Mouse (Mus musculus): Measurements from ENCODE around the gene Clec2g. TPM values are rescaled to one million over a fixed set of nuclear protein-coding genes. Genes with fewer than 3 reads are reported as not detected.
"Not testable (repeated sequence)": the region's sequence is repeated elsewhere in the genome, so short reads cannot be mapped to it uniquely, and the experiment has no call there.

The Clec2g gene
- polyA plus RNA-seq, 1 experiment from 2014 or later = not detected

DNA sequence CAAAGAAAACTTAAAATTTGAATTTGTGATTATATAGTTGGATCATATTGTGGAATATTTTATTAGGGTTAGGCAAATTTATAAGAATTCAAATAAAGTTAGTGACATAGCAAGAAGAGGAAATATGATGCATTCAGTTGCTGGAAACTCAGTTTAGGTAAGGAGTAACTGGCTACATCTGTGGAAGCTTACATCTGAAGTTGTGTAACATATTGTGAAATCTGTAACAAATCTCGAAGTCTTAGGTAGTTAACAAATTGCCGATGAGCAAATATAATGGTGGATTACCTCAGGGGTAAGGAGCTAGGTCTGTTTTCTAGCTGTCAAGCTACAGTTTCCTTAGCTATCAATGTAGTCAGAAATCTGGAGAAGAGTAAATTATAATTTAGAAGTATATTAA, 16.9 kb upstream of the Clec2g start:
- ATAC-seq (ENCODE audit: low FRiP score, low TSS enrichment) (no peak), DNase-seq (no peak)
- no peak overlapping the region for H3K4me3 ChIP-seq (replicated peaks; ENCODE audit: low read depth, low read length)
- no peak overlapping the region for H3K9ac ChIP-seq (replicated peaks; ENCODE audit: low read length)
- no peaks in the 10 kb centered on the region for H3K36me3 ChIP-seq (ENCODE audit: control insufficient read depth, insufficient read depth, low read length)
- no peak overlapping the region for H3K4me2 ChIP-seq (ENCODE audit: low read length)
- no peaks in the 10 kb centered on the region for H3K27me3 ChIP-seq (ENCODE audit: control insufficient read depth, insufficient read depth, low read length)
- no peak overlapping the region for H3K27ac ChIP-seq (replicated peaks; ENCODE audit: low read depth, low read length)
- WGBS = 92% methylated on average over 2 of the region's 2 CpGs
- H3K9me3 ChIP-seq (ENCODE audit: control insufficient read depth, low read length) = no peaks in the 10 kb centered on the region
- H3K4me1 ChIP-seq (ENCODE audit: control insufficient read depth, insufficient read depth, low read length) = no peaks in the 10 kb centered on the region

DNA sequence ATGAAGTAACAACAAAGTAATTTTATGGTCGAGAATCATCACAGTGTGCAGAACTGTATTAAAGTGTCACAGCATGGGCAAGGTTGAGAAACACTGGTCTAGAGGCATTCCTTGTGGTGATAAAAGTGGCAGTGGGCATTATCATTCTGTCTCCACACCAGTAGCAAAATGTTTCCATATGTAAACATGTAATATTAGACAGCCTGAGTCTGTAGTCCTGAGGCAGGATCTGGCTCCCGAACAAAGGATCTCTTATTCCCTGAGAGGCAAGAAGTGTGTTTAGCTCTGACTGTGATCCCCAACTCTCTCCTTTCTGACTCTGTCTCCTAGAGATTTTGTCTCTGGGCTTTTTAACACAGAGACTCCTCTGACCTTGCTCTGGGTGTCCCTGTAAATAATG, 1.1 kb upstream of the Clec2g start:
- Histone ChIP-seq H3K9me3 (ENCODE audit: control insufficient read depth, low read length) (no peaks in the 10 kb centered on the region), H3K4me2 (ENCODE audit: low read length) (no peak overlapping the region), H3K9ac (replicated peaks; ENCODE audit: low read length) (no peak overlapping the region), H3K36me3 (ENCODE audit: control insufficient read depth, insufficient read depth, low read length) (no peaks in the 10 kb centered on the region), H3K27me3 (ENCODE audit: control insufficient read depth, insufficient read depth, low read length) (no peaks in the 10 kb centered on the region), H3K4me3 (replicated peaks; ENCODE audit: low read depth, low read length) (no peak overlapping the region), H3K27ac (replicated peaks; ENCODE audit: low read depth, low read length) (no peak overlapping the region), H3K4me1 (ENCODE audit: control insufficient read depth, insufficient read depth, low read length) (no peaks in the 10 kb centered on the region)
- DNase-seq (peak; percentile 1), ATAC-seq (ENCODE audit: low FRiP score, low TSS enrichment) (no peak)
- 83% methylated on average over 2 of the region's 2 CpGs for WGBS

DNA sequence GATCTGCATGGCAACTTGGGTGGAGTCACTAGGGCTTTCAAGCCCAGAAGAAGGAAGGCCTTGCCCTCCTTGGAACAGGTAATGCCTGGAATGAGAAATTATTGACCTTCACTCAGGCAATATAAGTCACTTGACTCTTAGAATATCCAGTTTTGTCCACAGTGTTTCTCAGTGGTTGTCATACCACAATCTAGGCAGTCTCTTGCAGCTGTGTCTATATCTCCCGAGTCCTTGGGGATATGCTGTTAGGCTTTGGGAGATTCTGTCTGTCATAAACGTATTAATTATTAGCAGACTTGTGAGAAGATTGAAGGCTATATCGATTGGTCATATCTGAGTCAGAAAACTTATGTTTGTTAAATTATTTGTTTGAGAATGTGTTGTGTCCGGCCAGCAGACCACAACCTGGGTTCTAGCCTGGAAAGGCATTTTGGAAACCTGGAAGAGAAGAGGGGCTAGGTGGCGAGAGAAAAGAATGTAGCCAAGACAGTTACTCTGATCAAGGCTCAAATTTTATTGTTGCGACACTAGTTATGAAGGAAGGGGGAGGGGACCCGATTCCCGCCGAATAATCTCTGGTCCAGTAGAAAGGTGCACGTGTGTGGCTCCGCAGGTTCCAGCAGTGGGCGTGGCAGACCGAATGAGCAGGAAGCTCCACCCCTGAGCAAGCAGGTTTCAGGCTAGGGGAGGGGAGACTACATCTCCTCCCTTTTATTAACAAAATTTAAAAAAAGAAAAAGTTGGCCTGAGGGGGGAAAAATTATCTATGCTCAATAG, 1.9 kb downstream of the Clec2g start:
- not testable (repeated sequence) for H3K9ac ChIP-seq (replicated peaks; ENCODE audit: low read length); DNase-seq; H3K27me3 ChIP-seq (ENCODE audit: control insufficient read depth, insufficient read depth, low read length); H3K4me2 ChIP-seq (ENCODE audit: low read length); H3K4me1 ChIP-seq (ENCODE audit: control insufficient read depth, insufficient read depth, low read length); H3K9me3 ChIP-seq (ENCODE audit: control insufficient read depth, low read length); ATAC-seq (ENCODE audit: low FRiP score, low TSS enrichment); H3K36me3 ChIP-seq (ENCODE audit: control insufficient read depth, insufficient read depth, low read length); H3K4me3 ChIP-seq (replicated peaks; ENCODE audit: low read depth, low read length); H3K27ac ChIP-seq (replicated peaks; ENCODE audit: low read depth, low read length)
- 94% methylated on average over 4 of the region's 13 CpGs for WGBS

DNA sequence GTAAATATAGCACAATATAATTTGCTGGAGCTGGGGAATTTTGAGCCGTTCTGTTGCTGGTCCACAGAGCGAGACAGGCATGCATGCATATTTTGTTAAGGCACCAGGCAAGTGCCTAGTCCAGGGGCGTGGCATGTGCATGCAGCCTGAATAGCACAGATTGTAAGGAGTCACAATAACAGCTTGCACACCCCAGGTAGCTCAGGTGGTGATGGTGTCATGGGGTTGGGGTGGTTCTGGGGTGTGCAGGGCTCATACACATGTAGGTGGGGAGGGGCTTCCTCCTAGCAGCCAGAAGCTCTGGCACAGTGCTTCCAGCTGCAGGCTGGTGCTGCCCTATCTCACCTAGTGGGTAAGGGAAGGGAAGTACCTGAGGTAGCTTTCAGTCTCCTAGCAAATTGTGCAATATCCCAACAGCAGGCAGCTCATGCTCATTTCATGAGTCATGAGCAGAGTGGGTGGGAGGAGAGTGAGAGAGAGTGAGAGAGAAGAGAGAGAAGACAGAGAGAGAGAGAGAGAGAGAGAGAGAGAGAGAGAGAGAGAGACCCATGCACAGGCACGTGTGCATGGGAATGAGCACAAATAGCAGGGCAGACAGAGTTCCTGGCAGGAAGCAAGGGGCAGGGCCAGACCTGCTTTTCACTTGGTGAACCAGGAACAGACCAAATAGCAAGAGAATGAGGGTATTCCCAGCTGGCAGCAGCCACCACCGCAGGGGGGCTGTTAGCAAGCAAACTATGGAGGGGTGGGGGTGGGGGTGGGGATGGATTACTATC, 7.7 kb downstream of the Clec2g start:
- no peaks in the 10 kb centered on the region for H3K4me1 ChIP-seq (ENCODE audit: control insufficient read depth, insufficient read depth, low read length)
- no peak for DNase-seq
- no peaks in the 10 kb centered on the region for H3K27me3 ChIP-seq (ENCODE audit: control insufficient read depth, insufficient read depth, low read length)
- H3K9me3 ChIP-seq (ENCODE audit: control insufficient read depth, low read length) = no peaks in the 10 kb centered on the region
- H3K9ac ChIP-seq (replicated peaks; ENCODE audit: low read length) = no peak overlapping the region
- H3K36me3 ChIP-seq (ENCODE audit: control insufficient read depth, insufficient read depth, low read length) = no peaks in the 10 kb centered on the region
- no peak overlapping the region for H3K4me2 ChIP-seq (ENCODE audit: low read length)
- no peak for ATAC-seq (ENCODE audit: low FRiP score, low TSS enrichment)
- H3K27ac ChIP-seq (replicated peaks; ENCODE audit: low read depth, low read length) = no peak overlapping the region
- H3K4me3 ChIP-seq (replicated peaks; ENCODE audit: low read depth, low read length) = no peak overlapping the region
- 86% methylated on average over 5 of the region's 5 CpGs for WGBS

- no peak overlapping the region for H3K9ac ChIP-seq (replicated peaks; ENCODE audit: low read length)
These were observed 11.4 kb downstream of the Clec2g start for GRCm38 (mm10) chr6:128945564-128945963.

DNA sequence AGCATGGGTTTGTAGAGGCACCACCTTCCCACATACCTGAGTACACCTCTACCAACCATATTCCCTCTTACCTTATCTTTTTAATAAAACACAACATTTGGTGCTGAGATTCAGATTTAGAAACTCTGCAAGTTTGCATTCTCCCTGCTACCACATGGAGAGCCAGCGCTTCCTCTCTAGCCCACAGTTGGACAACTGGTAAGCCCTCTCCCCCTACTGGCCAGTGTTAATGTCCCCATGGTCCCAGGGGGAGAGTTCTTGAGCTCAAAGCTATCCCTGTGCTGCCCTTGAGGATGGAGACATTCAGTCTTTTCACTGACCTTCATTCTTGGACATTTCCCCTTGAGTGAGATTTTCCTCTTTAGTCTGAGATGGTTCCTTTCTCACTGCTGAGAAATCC, 26.9 kb downstream of the Clec2g start:
- 93% methylated on average over 1 of the region's 1 CpGs for WGBS
- Histone ChIP-seq H3K4me1 (ENCODE audit: control insufficient read depth, insufficient read depth, low read length) (no peaks in the 10 kb centered on the region), H3K4me3 (replicated peaks; ENCODE audit: low read depth, low read length) (no peak overlapping the region), H3K27me3 (ENCODE audit: control insufficient read depth, insufficient read depth, low read length) (no peaks in the 10 kb centered on the region), H3K9ac (replicated peaks; ENCODE audit: low read length) (no peak overlapping the region), H3K9me3 (ENCODE audit: control insufficient read depth, low read length) (no peaks in the 10 kb centered on the region), H3K4me2 (ENCODE audit: low read length) (no peak overlapping the region), H3K36me3 (ENCODE audit: control insufficient read depth, insufficient read depth, low read length) (no peaks in the 10 kb centered on the region), H3K27ac (replicated peaks; ENCODE audit: low read depth, low read length) (no peak overlapping the region)
- no peak for DNase-seq
- no peak for ATAC-seq (ENCODE audit: low FRiP score, low TSS enrichment)

More at GRCm38 (mm10) chr6:128945564-128945963, 11.4 kb downstream of the Clec2g start:
- Histone ChIP-seq H3K9me3 (ENCODE audit: control insufficient read depth, low read length) (no peaks in the 10 kb centered on the region), H3K27me3 (ENCODE audit: control insufficient read depth, insufficient read depth, low read length) (no peaks in the 10 kb centered on the region), H3K4me1 (ENCODE audit: control insufficient read depth, insufficient read depth, low read length) (no peaks in the 10 kb centered on the region), H3K4me2 (ENCODE audit: low read length) (no peak overlapping the region), H3K36me3 (ENCODE audit: control insufficient read depth, insufficient read depth, low read length) (no peaks in the 10 kb centered on the region), H3K4me3 (replicated peaks; ENCODE audit: low read depth, low read length) (no peak overlapping the region), H3K27ac (replicated peaks; ENCODE audit: low read depth, low read length) (no peak overlapping the region)
- 88% methylated on average over 3 of the region's 3 CpGs for WGBS
- ATAC-seq (ENCODE audit: low FRiP score, low TSS enrichment) = no peak
- DNase-seq = no peak

DNA sequence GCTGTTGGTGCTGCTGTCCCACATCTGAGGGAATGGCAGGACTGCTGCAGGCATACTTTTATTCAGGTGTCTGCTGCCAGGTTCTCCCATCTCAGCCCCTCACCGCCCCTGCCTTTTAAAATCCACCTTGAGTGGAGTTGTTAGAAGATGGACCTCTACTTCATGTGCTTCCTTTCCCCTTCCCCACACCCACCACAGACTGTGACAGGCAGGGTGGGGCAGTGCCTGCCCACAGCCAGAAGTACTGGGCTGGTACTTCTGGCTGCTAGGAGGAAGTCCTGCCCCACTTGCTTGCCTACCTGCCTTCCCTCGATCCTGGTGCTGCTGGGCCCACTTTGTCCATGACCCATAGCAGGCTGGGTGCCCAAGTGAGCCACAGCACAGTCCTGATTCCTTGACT, 27.9 kb downstream of the Clec2g start:
- 95% methylated on average over 2 of the region's 2 CpGs for WGBS
- not testable (repeated sequence) for H3K4me1 ChIP-seq (ENCODE audit: control insufficient read depth, insufficient read depth, low read length); DNase-seq; H3K9me3 ChIP-seq (ENCODE audit: control insufficient read depth, low read length); H3K4me3 ChIP-seq (replicated peaks; ENCODE audit: low read depth, low read length); H3K4me2 ChIP-seq (ENCODE audit: low read length); H3K36me3 ChIP-seq (ENCODE audit: control insufficient read depth, insufficient read depth, low read length); ATAC-seq (ENCODE audit: low FRiP score, low TSS enrichment); H3K27me3 ChIP-seq (ENCODE audit: control insufficient read depth, insufficient read depth, low read length); H3K27ac ChIP-seq (replicated peaks; ENCODE audit: low read depth, low read length); H3K9ac ChIP-seq (replicated peaks; ENCODE audit: low read length)

- Histone ChIP-seq H3K27ac (replicated peaks; ENCODE audit: low read depth, low read length) (no peak overlapping the region), H3K27me3 (ENCODE audit: control insufficient read depth, insufficient read depth, low read length) (no peaks in the 10 kb centered on the region), H3K4me3 (replicated peaks; ENCODE audit: low read depth, low read length) (no peak overlapping the region), H3K4me1 (ENCODE audit: control insufficient read depth, insufficient read depth, low read length) (no peaks in the 10 kb centered on the region), H3K9me3 (ENCODE audit: control insufficient read depth, low read length) (no peaks in the 10 kb centered on the region), H3K4me2 (ENCODE audit: low read length) (no peak overlapping the region), H3K9ac (replicated peaks; ENCODE audit: low read length) (no peak overlapping the region), H3K36me3 (ENCODE audit: control insufficient read depth, insufficient read depth, low read length) (no peaks in the 10 kb centered on the region)
- DNase-seq = no peak
- no peak for ATAC-seq (ENCODE audit: low FRiP score, low TSS enrichment)
These were observed 30.3 kb downstream of the Clec2g start for GRCm38 (mm10) chr6:128964519-128964918.

DNA sequence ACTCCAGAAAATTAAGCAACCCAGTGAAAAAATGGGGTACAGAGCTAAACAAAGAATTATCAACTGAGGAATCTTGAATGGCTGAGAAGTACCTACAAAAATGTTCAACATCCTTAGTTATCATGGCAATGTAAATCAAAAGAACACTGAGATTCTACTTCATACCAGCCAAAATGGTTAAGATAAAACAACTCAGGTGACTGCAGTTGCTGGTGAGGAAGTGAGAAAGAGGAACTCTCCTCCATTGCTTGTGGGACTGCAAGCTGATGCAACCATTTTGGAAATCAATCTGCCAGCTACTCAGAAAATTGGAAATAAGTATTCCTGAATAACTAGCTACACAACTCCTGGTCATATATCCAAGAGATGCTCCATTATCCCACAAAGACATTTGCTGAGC, 34.3 kb downstream of the Clec2g start:
- Histone ChIP-seq H3K27ac (replicated peaks; ENCODE audit: low read depth, low read length) (no peak overlapping the region), H3K9me3 (ENCODE audit: control insufficient read depth, low read length) (no peaks in the 10 kb centered on the region), H3K9ac (replicated peaks; ENCODE audit: low read length) (no peak overlapping the region), H3K4me3 (replicated peaks; ENCODE audit: low read depth, low read length) (no peak overlapping the region), H3K4me1 (ENCODE audit: control insufficient read depth, insufficient read depth, low read length) (no peaks in the 10 kb centered on the region), H3K36me3 (ENCODE audit: control insufficient read depth, insufficient read depth, low read length) (no peaks in the 10 kb centered on the region), H3K4me2 (ENCODE audit: low read length) (no peak overlapping the region), H3K27me3 (ENCODE audit: control insufficient read depth, insufficient read depth, low read length) (no peaks in the 10 kb centered on the region)
- ATAC-seq (ENCODE audit: low FRiP score, low TSS enrichment) (no peak), DNase-seq (no peak)

Data from midbrain, embryonic 14.5 days (tissue).